Mouse (Mus musculus): ENCODE results near the gene Dab1.

DNA sequence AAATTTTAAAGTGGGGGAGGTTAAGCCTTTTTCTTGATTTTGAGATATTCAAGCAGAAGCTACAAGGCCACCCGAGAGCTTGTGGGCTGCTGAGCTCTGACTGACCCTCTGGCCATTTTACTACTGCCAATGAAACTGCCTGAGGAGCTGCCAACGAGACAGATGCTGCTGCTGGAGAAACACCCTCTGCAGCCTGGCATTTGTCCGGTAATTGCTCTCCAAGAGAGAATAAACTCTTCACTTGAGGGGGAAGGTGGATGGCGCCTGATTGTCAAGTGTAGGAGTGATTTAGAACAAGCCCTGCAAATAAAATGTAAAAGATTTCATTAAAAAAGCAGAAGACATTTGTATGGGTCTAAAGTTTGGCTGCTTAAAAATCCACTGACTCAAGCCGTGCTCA is 839.6 kb downstream of the Dab1 start:
- no peak for TF ChIP-seq CTCF (IDR thresholded peaks at IDR 0.05; ENCODE audit: low read depth)
- TF ChIP-seq EP300 (IDR thresholded peaks at IDR 0.05; ENCODE audit: low read depth) = no peak
